Mouse (Mus musculus): Measurements from ENCODE around the gene Htra1. TPM values are rescaled to one million over a fixed set of nuclear protein-coding genes. Genes with fewer than 3 reads are reported as not detected.

The Htra1 gene
- polyA plus RNA-seq, 1 experiment from 2014 or later = 27.8 TPM

DNA sequence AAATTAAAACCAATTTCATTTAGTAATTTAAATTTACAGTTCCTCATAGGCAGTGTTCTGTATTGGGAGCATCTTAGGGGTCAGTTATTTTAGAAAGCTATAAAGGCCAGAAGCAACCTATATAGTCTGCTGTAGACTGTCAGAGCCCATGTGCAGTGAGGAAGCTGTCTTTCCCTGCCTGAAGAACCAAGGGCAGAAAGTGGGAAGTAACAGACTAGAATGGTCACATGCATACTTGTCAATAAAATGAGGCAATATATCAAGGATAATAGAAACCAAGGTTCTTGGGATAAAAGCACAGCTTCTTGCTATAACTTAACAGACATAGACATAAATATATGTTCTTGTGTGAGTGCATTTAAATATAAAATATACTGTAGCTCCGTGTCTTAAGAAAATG, 33.0 kb upstream of the Htra1 start:
- no peaks in the 10 kb centered on the region for H3K4me1 ChIP-seq
- no peak for ATAC-seq (ENCODE audit: insufficient read depth, low FRiP score, low read depth)
- no peaks in the 10 kb centered on the region for H3K27me3 ChIP-seq (replicated peaks)
- H3K9ac ChIP-seq = no peak overlapping the region
- no peak overlapping the region for H3K27ac ChIP-seq
- H3K36me3 ChIP-seq = peaks cover 6% of the 10 kb centered on the region
- no peak overlapping the region for H3K4me2 ChIP-seq
- 100% methylated on average over 1 of the region's 1 CpGs for WGBS
- H3K9me3 ChIP-seq = no peaks in the 10 kb centered on the region
- H3K4me3 ChIP-seq (replicated peaks) = no peak overlapping the region

DNA sequence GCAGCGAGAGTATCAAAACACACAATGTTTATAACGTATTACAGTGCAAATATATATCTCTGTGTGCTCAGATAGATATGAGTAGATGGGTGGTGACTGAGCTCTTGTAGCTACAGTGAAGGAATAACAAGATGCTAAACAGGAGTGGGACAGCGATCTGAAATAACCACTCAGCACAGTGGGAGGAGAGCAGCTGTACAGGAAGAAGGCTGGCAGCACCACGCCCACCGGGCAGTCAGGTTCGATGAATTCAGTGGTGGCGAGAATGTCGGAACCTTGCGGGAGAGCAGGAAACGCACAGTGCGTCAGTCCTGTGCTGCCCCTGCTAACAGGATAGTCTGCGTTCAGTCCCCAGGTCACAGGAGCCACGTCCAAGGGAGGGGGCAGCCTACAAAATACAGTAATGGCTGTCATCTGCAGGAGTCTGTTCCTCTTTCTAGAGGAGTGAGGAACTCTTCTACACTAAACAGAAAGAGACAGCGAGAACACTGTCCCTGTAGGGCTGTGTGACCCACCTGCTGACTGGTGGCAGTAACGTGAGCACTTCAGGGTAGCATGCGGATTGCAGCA, 32.3 kb upstream of the Htra1 start:
- H3K4me3 ChIP-seq (replicated peaks) = no peak overlapping the region
- no peaks in the 10 kb centered on the region for H3K4me1 ChIP-seq
- no peak overlapping the region for H3K27ac ChIP-seq
- no peaks in the 10 kb centered on the region for H3K9me3 ChIP-seq
- no peaks in the 10 kb centered on the region for H3K27me3 ChIP-seq (replicated peaks)
- WGBS = 79% methylated on average over 16 of the region's 16 CpGs
- H3K9ac ChIP-seq = no peak overlapping the region
- ATAC-seq (ENCODE audit: insufficient read depth, low FRiP score, low read depth) = no peak
- H3K36me3 ChIP-seq = peaks cover 6% of the 10 kb centered on the region
- H3K4me2 ChIP-seq = no peak overlapping the region

- Histone ChIP-seq H3K9me3 (no peaks in the 10 kb centered on the region), H3K9ac (no peak overlapping the region), H3K27ac (no peak overlapping the region), H3K4me3 (replicated peaks) (no peak overlapping the region), H3K4me2 (no peak overlapping the region), H3K27me3 (replicated peaks) (no peaks in the 10 kb centered on the region), H3K4me1 (no peaks in the 10 kb centered on the region), H3K36me3 (peaks cover 10% of the 10 kb centered on the region)
- 82% methylated on average over 13 of the region's 13 CpGs for WGBS
- ATAC-seq (ENCODE audit: insufficient read depth, low FRiP score, low read depth) = no peak
These were observed 31.1 kb upstream of the Htra1 start for GRCm38 (mm10) chr7:130904571-130905365.

- no peak overlapping the region for H3K4me2 ChIP-seq
- H3K9me3 ChIP-seq = no peaks in the 10 kb centered on the region
- H3K27me3 ChIP-seq (replicated peaks) = no peaks in the 10 kb centered on the region
- no peak for ATAC-seq (ENCODE audit: insufficient read depth, low FRiP score, low read depth)
- 0 out of 2 replicates have a peak, but pooled peaks cover 6% of the 10 kb centered on the region for H3K36me3 ChIP-seq
- 86% methylated on average over 14 of the region's 14 CpGs for WGBS
- no peak overlapping the region for H3K27ac ChIP-seq
- H3K4me3 ChIP-seq (replicated peaks) = no peak overlapping the region
- no peak overlapping the region for H3K9ac ChIP-seq
- no peaks in the 10 kb centered on the region for H3K4me1 ChIP-seq
These were observed 25.1 kb upstream of the Htra1 start for GRCm38 (mm10) chr7:130910841-130911240.

- no peaks in the 10 kb centered on the region for H3K4me1 ChIP-seq
- WGBS = 33% methylated on average over 5 of the region's 5 CpGs
- H3K27ac ChIP-seq = no peak overlapping the region
- no peak for ATAC-seq (ENCODE audit: insufficient read depth, low FRiP score, low read depth)
- 0 out of 2 replicates have a peak, but pooled peaks cover 2% of the 10 kb centered on the region for H3K36me3 ChIP-seq
- H3K4me2 ChIP-seq = no peak overlapping the region
- no peaks in the 10 kb centered on the region for H3K27me3 ChIP-seq (replicated peaks)
- no peak overlapping the region for H3K9ac ChIP-seq
- no peak overlapping the region for H3K4me3 ChIP-seq (replicated peaks)
- no peaks in the 10 kb centered on the region for H3K9me3 ChIP-seq
These were observed 21.1 kb upstream of the Htra1 start for GRCm38 (mm10) chr7:130914693-130915363.

DNA sequence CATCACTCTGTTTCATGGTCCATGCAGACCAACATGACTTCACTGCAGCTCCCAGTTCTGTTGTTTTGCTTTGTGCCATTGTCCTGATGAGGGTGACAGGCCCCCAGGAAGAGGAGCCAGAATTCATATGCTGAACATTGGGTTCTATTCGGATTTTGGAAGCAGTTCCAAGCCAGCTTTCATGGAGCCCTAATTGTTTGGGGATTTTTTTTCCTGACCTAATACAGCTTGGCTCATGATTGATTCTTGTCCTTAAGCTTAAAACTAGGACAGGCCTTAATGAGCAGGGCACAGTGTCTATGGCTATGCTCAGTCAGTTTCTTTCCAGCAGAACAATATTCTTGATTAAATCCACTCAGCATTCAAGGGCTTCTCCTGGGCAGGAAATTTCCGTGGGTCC, 17.7 kb upstream of the Htra1 start:
- no peaks in the 10 kb centered on the region for H3K9me3 ChIP-seq
- H3K27me3 ChIP-seq (replicated peaks) = no peaks in the 10 kb centered on the region
- no peaks in the 10 kb centered on the region for H3K36me3 ChIP-seq
- ATAC-seq (ENCODE audit: insufficient read depth, low FRiP score, low read depth) = no peak
- H3K27ac ChIP-seq = no peak overlapping the region
- no peak overlapping the region for H3K4me3 ChIP-seq (replicated peaks)
- H3K4me2 ChIP-seq = no peak overlapping the region
- WGBS = 55% methylated on average over 2 of the region's 2 CpGs
- H3K4me1 ChIP-seq = no peaks in the 10 kb centered on the region
- H3K9ac ChIP-seq = no peak overlapping the region

- Histone ChIP-seq H3K9ac (no peak overlapping the region), H3K27ac (no peak overlapping the region), H3K4me1 (no peaks in the 10 kb centered on the region), H3K36me3 (no peaks in the 10 kb centered on the region), H3K27me3 (replicated peaks) (no peaks in the 10 kb centered on the region), H3K9me3 (no peaks in the 10 kb centered on the region), H3K4me3 (replicated peaks) (no peak overlapping the region), H3K4me2 (no peak overlapping the region)
- no peak for ATAC-seq (ENCODE audit: insufficient read depth, low FRiP score, low read depth)
- WGBS = 73% methylated on average over 13 of the region's 13 CpGs
These were observed 12.8 kb upstream of the Htra1 start for GRCm38 (mm10) chr7:130922981-130923731.

DNA sequence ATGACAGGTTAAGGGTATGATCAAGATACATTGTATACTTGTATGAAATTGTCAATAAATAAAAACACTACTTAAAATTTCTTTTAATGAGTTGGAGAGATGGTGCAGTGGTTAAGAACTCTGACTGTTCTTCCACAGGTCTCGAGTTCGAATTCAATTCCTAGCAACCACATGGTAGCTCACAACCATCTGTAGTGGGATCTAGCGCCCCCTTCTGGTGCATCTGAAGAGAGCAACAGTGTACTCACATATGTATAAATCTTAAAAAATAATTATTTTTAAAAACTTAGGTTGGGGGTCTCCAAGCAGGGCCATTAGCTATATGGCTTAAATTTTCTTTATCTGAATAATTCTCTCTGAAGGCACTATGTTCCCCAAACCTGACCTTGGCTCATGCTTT, 5.5 kb upstream of the Htra1 start:
- Histone ChIP-seq H3K9me3 (no peaks in the 10 kb centered on the region), H3K4me2 (no peak overlapping the region), H3K27ac (no peak overlapping the region), H3K4me1 (no peaks in the 10 kb centered on the region; the same call in 1 of the 2 replicates), H3K27me3 (replicated peaks) (peaks cover 24% of the 10 kb centered on the region), H3K36me3 (no peaks in the 10 kb centered on the region), H3K4me3 (replicated peaks) (no peak overlapping the region), H3K9ac (no peak overlapping the region)
- WGBS = 64% methylated on average over 3 of the region's 3 CpGs
- no peak for ATAC-seq (ENCODE audit: insufficient read depth, low FRiP score, low read depth)

GRCm38 (mm10) chr7:130932921-130933320, 3.0 kb upstream of the Htra1 start:
- H3K36me3 ChIP-seq = no peaks in the 10 kb centered on the region
- ATAC-seq (ENCODE audit: insufficient read depth, low FRiP score, low read depth) = no peak
- peaks cover 13% of the 10 kb centered on the region for H3K4me1 ChIP-seq
- H3K9ac ChIP-seq = no peak overlapping the region
- H3K9me3 ChIP-seq = no peaks in the 10 kb centered on the region
- H3K27me3 ChIP-seq (replicated peaks) = peaks cover 49% of the 10 kb centered on the region
- no peak overlapping the region for H3K27ac ChIP-seq
- WGBS = 80% methylated on average over 9 of the region's 9 CpGs
- H3K4me2 ChIP-seq = no peak overlapping the region
- no peak overlapping the region for H3K4me3 ChIP-seq (replicated peaks)

- no peak for ATAC-seq (ENCODE audit: insufficient read depth, low FRiP score, low read depth)
- no peaks in the 10 kb centered on the region for H3K36me3 ChIP-seq
- no peaks in the 10 kb centered on the region for H3K9me3 ChIP-seq
- H3K4me2 ChIP-seq = no peak overlapping the region
- no peak overlapping the region for H3K4me3 ChIP-seq (replicated peaks)
- no peak overlapping the region for H3K27ac ChIP-seq
- peaks cover 64% of the 10 kb centered on the region for H3K27me3 ChIP-seq (replicated peaks)
- peaks cover 13% of the 10 kb centered on the region for H3K4me1 ChIP-seq
- WGBS = 85% methylated on average over 4 of the region's 4 CpGs
- no peak overlapping the region for H3K9ac ChIP-seq
These were observed 1.3 kb upstream of the Htra1 start for GRCm38 (mm10) chr7:130934654-130935053.

DNA sequence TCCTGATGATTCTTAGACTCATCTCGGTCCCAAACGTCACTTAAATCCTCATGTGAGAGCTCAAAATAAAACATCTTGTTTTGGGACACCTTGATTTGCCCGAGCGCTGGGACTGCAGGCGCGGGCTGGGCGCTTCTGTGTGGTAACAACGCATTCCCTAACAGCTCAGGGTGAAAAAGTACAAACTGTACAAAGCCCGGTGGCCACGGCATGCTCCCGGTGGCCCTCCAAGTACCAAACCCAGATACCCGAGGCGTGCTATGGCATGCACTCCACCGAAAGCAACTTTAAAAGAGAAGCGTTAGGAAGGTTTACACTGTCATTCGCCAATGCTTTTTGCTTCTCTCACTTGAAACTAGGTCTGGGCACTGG, 504 bp upstream of the Htra1 start:
- Histone ChIP-seq H3K4me2 (peak overlapping the region; percentile 84), H3K27ac (no peak overlapping the region), H3K9me3 (no peaks in the 10 kb centered on the region), H3K36me3 (no peaks in the 10 kb centered on the region), H3K9ac (0 out of 2 replicates have a peak overlapping the region, but pooled peaks have one; percentile 9), H3K4me3 (replicated peaks) (peak overlapping the region; percentile 53), H3K27me3 (replicated peaks) (peaks cover 65% of the 10 kb centered on the region), H3K4me1 (peaks cover 13% of the 10 kb centered on the region)
- WGBS = 10% methylated on average over 16 of the region's 16 CpGs
- ATAC-seq (ENCODE audit: insufficient read depth, low FRiP score, low read depth) = no peak

All from stomach, embryonic 15.5 days (tissue).